Mouse (Mus musculus) lung, postnatal 0 days (tissue): ENCODE data around the gene Fam43a.

Source experiments
- CTCF ChIP-seq: IDR thresholded peaks from 2 replicates; pipeline ENCODE4 v1.5.1; 2016; ENCODE audit warnings: antibody characterized with exemption, mild to moderate bottlenecking
- EP300 ChIP-seq: IDR thresholded peaks from 2 replicates; pipeline ENCODE4 v1.6.1; 2016; ENCODE audit warnings: antibody characterized with exemption, mild to moderate bottlenecking, control low read depth

DNA sequence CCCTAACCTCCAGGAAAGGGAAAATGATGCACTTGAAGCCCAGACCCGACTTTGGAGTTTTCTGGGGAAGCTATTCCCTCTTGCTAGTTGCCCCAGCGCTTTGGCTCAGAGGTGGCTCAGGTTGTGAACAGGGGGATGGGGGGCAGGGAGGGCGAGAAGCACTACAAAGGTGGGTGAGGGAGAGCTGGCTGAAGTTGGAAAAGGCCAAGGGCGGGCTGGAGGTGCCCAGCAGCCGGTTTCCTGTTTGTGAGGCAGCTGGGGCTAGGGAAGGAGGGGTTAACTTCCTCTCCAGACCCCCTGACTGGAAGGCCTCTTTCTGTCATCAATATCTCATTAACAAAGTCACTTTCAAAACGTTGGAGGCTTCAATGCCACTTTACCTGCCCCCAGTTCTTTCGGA, 2.4 kb downstream of the Fam43a start:
- TF ChIP-seq CTCF (no peak), EP300 (no peak)
